In genomic region chr8:94118776-94119430, GRCm38 (mm10) we compare ENCODE assay signal across 10 mouse cellular contexts. TPM values are rescaled to one million over a fixed set of nuclear protein-coding genes. Genes with fewer than 3 reads are reported as not detected.
DNase-seq lines count a peak whose midpoint lies in the region; ATAC-seq lines count a peak whose summit lies in the region.
"Had no signal": no experiment of that assay in that cellular context is flagged by ENCODE, and none has a peak within 500 bp of the region (broad histone marks: within the 10 kb centered on the region; RNA-seq: fewer than 3 reads in every experiment).

No protein-coding gene starts in this region.

- no peaks in the 10 kb centered on the region for H3K4me1 ChIP-seq in kidney, embryonic 14.5 days (ENCODE audit: control insufficient read depth, insufficient read depth, low read length)

- no peak overlapping the region for H3K4me2 ChIP-seq in kidney, embryonic 14.5 days (replicated peaks; ENCODE audit: low read depth, low read length)

- 12% methylated on average over 6 of the region's 6 CpGs for WGBS in kidney, embryonic 14.5 days

- H3K4me3 ChIP-seq in kidney, embryonic 14.5 days (ENCODE audit: low read length), result no peak overlapping the region
- H3K4me3 ChIP-seq: myocyte had no signal

- H3K27ac ChIP-seq in kidney, embryonic 14.5 days (ENCODE audit: low read depth, low read length), result no peak overlapping the region

- DNase-seq in kidney, adult 11 months, result peak; percentile 23
- DNase-seq in frontal cortex, adult 2 months (ENCODE audit: extremely low spot score in 1 of 2, low spot score in 1 of 2), result peak; percentile 51 to 62
- DNase-seq in layer of hippocampus, adult 9-11 months, result peak; percentile 84
- DNase-seq in yolk sac, embryonic 10.5 days (ENCODE audit: low spot score), result peak; percentile 34
- DNase-seq in urinary bladder, postnatal 10 days (ENCODE audit: low spot score), result no peak
- DNase-seq in adrenal gland, postnatal 10 days, result no peak

- no peaks in the 10 kb centered on the region for H3K27me3 ChIP-seq in kidney, embryonic 14.5 days (ENCODE audit: control insufficient read depth, insufficient read depth, low read length)

- H3K36me3 ChIP-seq in kidney, embryonic 14.5 days (ENCODE audit: control insufficient read depth, insufficient read depth, low read length), result no peaks in the 10 kb centered on the region

- H3K9ac ChIP-seq in kidney, embryonic 14.5 days (ENCODE audit: low read depth, low read length), result no peak overlapping the region

- H3K9me3 ChIP-seq in kidney, embryonic 14.5 days (ENCODE audit: control insufficient read depth, low read length), result no peaks in the 10 kb centered on the region

- ATAC-seq in kidney, embryonic 14.5 days (ENCODE audit: low FRiP score, low TSS enrichment), result no peak
- ATAC-seq in megakaryocyte-erythroid progenitor cell, adult 5-6 weeks (replicated peaks; ENCODE audit: low FRiP score, low TSS enrichment, poor library complexity, severe bottlenecking), result peak; percentile 97

RNA-seq across cellular contexts. Expression of gene Mt4, which starts 18.1 kb away (rescaled TPM):
- not detected in 2 replicates for polyA plus RNA-seq in kidney, embryonic 14.5 days (2014; fragmentation: Nextera tagmentation; extraction: Ambion mirVana)
- polyA plus RNA-seq in frontal cortex, adult 2 months (2012; rRNA removed), result not detected in 2 replicates
- not detected in 2 replicates for total RNA-seq in megakaryocyte-erythroid progenitor cell, adult 5-6 weeks (2014; fragmentation: Nextera tagmentation)
- total RNA-seq in megakaryocyte-erythroid progenitor cell, adult 5-6 weeks (2017), result not detected in 2 replicates
- not detected for total RNA-seq in adrenal gland, postnatal 10 days (2021)
- polyA plus RNA-seq: myocyte had no signal

RNA-seq across cellular contexts. Expression of gene Bbs2, which starts 20.2 kb away (rescaled TPM):
- polyA plus RNA-seq in kidney, embryonic 14.5 days (2014; fragmentation: Nextera tagmentation; extraction: Ambion mirVana), result 13.8 and 16.8 TPM in 2 replicates
- 75.0 and 93.6 TPM in 2 replicates for polyA plus RNA-seq in frontal cortex, adult 2 months (2012; rRNA removed)
- 5.3 and 11.9 TPM in 2 replicates for total RNA-seq in megakaryocyte-erythroid progenitor cell, adult 5-6 weeks (2014; fragmentation: Nextera tagmentation)
- total RNA-seq in megakaryocyte-erythroid progenitor cell, adult 5-6 weeks (2017), result 2.0 and 15.9 TPM in 2 replicates
- total RNA-seq in adrenal gland, postnatal 10 days (2021), result 10 to 100 TPM; 13.0 to 17.4 TPM

RNA-seq across cellular contexts. Expression of gene Mt3, which starts 33.5 kb away (rescaled TPM):
- polyA plus RNA-seq in kidney, embryonic 14.5 days (2014; fragmentation: Nextera tagmentation; extraction: Ambion mirVana), result 0.60 and 1.7 TPM in 2 replicates
- 1,770 and 2,382 TPM in 2 replicates for polyA plus RNA-seq in frontal cortex, adult 2 months (2012; rRNA removed)
- not detected in 2 replicates for total RNA-seq in megakaryocyte-erythroid progenitor cell, adult 5-6 weeks (2014; fragmentation: Nextera tagmentation)
- total RNA-seq in megakaryocyte-erythroid progenitor cell, adult 5-6 weeks (2017), result not detected in 2 replicates
- total RNA-seq in adrenal gland, postnatal 10 days (2021), result 10 to 100 TPM in 1 of 2 experiments, 1 to 10 TPM in 1; 7.6 to 11.1 TPM
- polyA plus RNA-seq: C2C12 had no signal

RNA-seq across cellular contexts. Expression of gene Mt2, which starts 53.6 kb away (rescaled TPM):
- polyA plus RNA-seq in kidney, embryonic 14.5 days (2014; fragmentation: Nextera tagmentation; extraction: Ambion mirVana), result 58.3 and 67.5 TPM in 2 replicates
- 352 and 451 TPM in 2 replicates for polyA plus RNA-seq in frontal cortex, adult 2 months (2012; rRNA removed)
- 352 and 428 TPM in 2 replicates for total RNA-seq in megakaryocyte-erythroid progenitor cell, adult 5-6 weeks (2014; fragmentation: Nextera tagmentation)
- 400 TPM in 2 replicates for total RNA-seq in megakaryocyte-erythroid progenitor cell, adult 5-6 weeks (2017)
- total RNA-seq in adrenal gland, postnatal 10 days (2021), result 100 to 1,000 TPM in 1 of 2 experiments, 10 to 100 TPM in 1; 67.8 to 348 TPM

RNA-seq across cellular contexts. Expression of gene Mt1, which starts 60.0 kb away (rescaled TPM):
- polyA plus RNA-seq in kidney, embryonic 14.5 days (2014; fragmentation: Nextera tagmentation; extraction: Ambion mirVana), result 123 and 166 TPM in 2 replicates
- 874 and 1,481 TPM in 2 replicates for polyA plus RNA-seq in frontal cortex, adult 2 months (2012; rRNA removed)
- 524 and 583 TPM in 2 replicates for total RNA-seq in megakaryocyte-erythroid progenitor cell, adult 5-6 weeks (2014; fragmentation: Nextera tagmentation)
- 648 and 717 TPM in 2 replicates for total RNA-seq in megakaryocyte-erythroid progenitor cell, adult 5-6 weeks (2017)
- total RNA-seq in adrenal gland, postnatal 10 days (2021), result 100 to 1,000 TPM; 147 to 449 TPM

Comparison
In these comparisons a context has a peak if more than half of its experiments do, and no peak if none do; other contexts are left out.
1. DNase-seq: peak in kidney, adult 11 months (single experiment), frontal cortex, adult 2 months (2 of 2), layer of hippocampus, adult 9-11 months (single experiment) and yolk sac, embryonic 10.5 days (single experiment); none in urinary bladder, postnatal 10 days (single experiment) and adrenal gland, postnatal 10 days (single experiment).
2. RNA of gene Mt3, which starts 33.5 kb away (total RNA-seq): 7.6 to 11.1 TPM in adrenal gland, postnatal 10 days; not detected in megakaryocyte-erythroid progenitor cell, adult 5-6 weeks; every median in the first group is over 4 times any median in the second.